Mouse (Mus musculus) CH12.LX (cell line): Measurements from ENCODE around the gene C130026I21Rik.
"Not testable (repeated sequence)": the region's sequence is repeated elsewhere in the genome, so short reads cannot be mapped to it uniquely, and the experiment has no call there.

Source experiments
- CTCF ChIP-seq, 2 experiments: IDR thresholded peaks in 1 of 2; conservative IDR thresholded peaks in 1 of 2; 2 replicates each; pipeline ENCODE4 v1.5.1; 2011 to 2012; ENCODE audit warnings: low read depth in 2 of 2, low read length in 2 of 2, improper control_type of control experiment in 1 of 2, inconsistent platforms in 1 of 2, mild to moderate bottlenecking in 1 of 2, moderate library complexity in 1 of 2
- EP300 ChIP-seq: IDR thresholded peaks from 2 replicates; pipeline ENCODE4 v1.6.1; 2011; ENCODE audit warnings: low read length, improper control_type of control experiment
- MXI1 ChIP-seq: IDR thresholded peaks from 2 replicates; pipeline ENCODE4 v1.6.1; 2011; ENCODE audit warnings: mild to moderate bottlenecking, low read depth, low read length, improper control_type of control experiment
- POLR2AphosphoS2 ChIP-seq: IDR thresholded peaks from 2 replicates; pipeline ENCODE4 v1.6.1; 2011; ENCODE audit warnings: low read depth, low read length, improper control_type of control experiment
- RAD21 ChIP-seq: IDR thresholded peaks from 2 replicates; pipeline ENCODE4 v1.6.1; 2011; ENCODE audit warnings: low read depth, mild to moderate bottlenecking, low read length, improper control_type of control experiment, moderate library complexity
- SMC3 ChIP-seq: IDR thresholded peaks from 2 replicates; pipeline ENCODE4 v1.6.1; 2011; ENCODE audit warnings: low read depth, low read length, improper control_type of control experiment

GRCm38 (mm10) chr1:85111572-85111971 is 158.8 kb downstream of the C130026I21Rik start:
- not testable (repeated sequence) for TF ChIP-seq RAD21; CTCF (conservative IDR thresholded peaks at IDR 0.05 in 1 of 2, IDR thresholded peaks at IDR 0.05 in 1 of 2; ENCODE audit: low read depth in 2 of 2, low read length in 2 of 2); POLR2AphosphoS2; SMC3
- TF ChIP-seq EP300: peak; percentile 53
- peak; percentile 59; the same call in 1 of the 2 replicates for TF ChIP-seq MXI1
